8 mouse cellular contexts compared by ENCODE assay signal in genomic region chr4:49559915-49560772, GRCm38 (mm10). TPM values are rescaled to one million over a fixed set of nuclear protein-coding genes. Genes with fewer than 3 reads are reported as not detected.
DNase-seq lines count a peak whose midpoint lies in the region; ATAC-seq lines count a peak whose summit lies in the region.
"Had no signal": no experiment of that assay in that cellular context is flagged by ENCODE, and none has a peak within 500 bp of the region (broad histone marks: within the 10 kb centered on the region; RNA-seq: fewer than 3 reads in every experiment).

No protein-coding gene starts in this region.

- no peaks in the 10 kb centered on the region for H3K36me3 ChIP-seq in intestine, embryonic 16.5 days (ENCODE audit: control insufficient read depth, insufficient read depth, low read length)
- H3K36me3 ChIP-seq in limb, embryonic 10.5 days: no peaks in the 10 kb centered on the region

- ATAC-seq in intestine, embryonic 16.5 days: peak; percentile 78

- H3K4me2 ChIP-seq in intestine, embryonic 16.5 days (ENCODE audit: low read depth, low read length): no peak overlapping the region

- H3K27me3 ChIP-seq in intestine, embryonic 16.5 days (replicated peaks; ENCODE audit: control insufficient read depth, insufficient read depth, low read length): no peaks in the 10 kb centered on the region
- no peaks in the 10 kb centered on the region for H3K27me3 ChIP-seq in limb, embryonic 10.5 days (ENCODE audit: low read depth, poor library complexity, severe bottlenecking)

- no peak overlapping the region for H3K9ac ChIP-seq in intestine, embryonic 16.5 days (ENCODE audit: low read depth, low read length)

- no peak overlapping the region for H3K4me3 ChIP-seq in intestine, embryonic 16.5 days (ENCODE audit: low read length)
- no peak overlapping the region for H3K4me3 ChIP-seq in limb, embryonic 10.5 days
- H3K4me3 ChIP-seq: left cerebral cortex, adult 2 months had no signal

- 69% methylated on average over 20 of the region's 20 CpGs for WGBS in intestine, embryonic 16.5 days
- WGBS in limb, embryonic 10.5 days: 72% methylated on average over 20 of the region's 20 CpGs

- no peaks in the 10 kb centered on the region for H3K4me1 ChIP-seq in intestine, embryonic 16.5 days (ENCODE audit: control insufficient read depth, insufficient read depth, low read length)
- no peaks in the 10 kb centered on the region for H3K4me1 ChIP-seq in limb, embryonic 10.5 days

- DNase-seq in ZHBTc4 (ENCODE audit: low read depth, low spot score): peak; percentile 7
- DNase-seq in adrenal gland, postnatal 25 days: peak; percentile 61
- DNase-seq in frontal cortex, postnatal 14 days (ENCODE audit: low spot score in 2 of 2): peak; percentile 13 to 20
- peak; percentile 23 to 30 for DNase-seq in layer of hippocampus, postnatal 36 days
- peak; percentile 37 to 50 for DNase-seq in right cerebral cortex, postnatal 10 days (ENCODE audit: low spot score in 2 of 2)
- DNase-seq in limb, embryonic 10.5 days (ENCODE audit: low spot score): no peak

- H3K27ac ChIP-seq in intestine, embryonic 16.5 days (ENCODE audit: low read length): no peak overlapping the region
- H3K27ac ChIP-seq in limb, embryonic 10.5 days: no peak overlapping the region
- H3K27ac ChIP-seq: left cerebral cortex, adult 2 months had no signal

- H3K9me3 ChIP-seq in intestine, embryonic 16.5 days (ENCODE audit: control insufficient read depth, low read length): no peaks in the 10 kb centered on the region
- H3K9me3 ChIP-seq in limb, embryonic 10.5 days (replicated peaks): no peaks in the 10 kb centered on the region

RNA-seq across cellular contexts. Expression of gene Aldob, which starts 10.8 kb away (rescaled TPM):
- total RNA-seq in adrenal gland, postnatal 25 days (2021): 22.3 TPM in 1 of 2 replicates, not detected in the other
- polyA plus RNA-seq in intestine, embryonic 16.5 days (2015; fragmentation: Nextera tagmentation; extraction: Ambion mirVana): 572 and 696 TPM in 2 replicates
- total RNA-seq in layer of hippocampus, postnatal 36 days (2021): 1 to 10 TPM; 1.9 to 2.1 TPM
- polyA plus RNA-seq in limb, embryonic 10.5 days (2016; fragmentation: Nextera tagmentation; extraction: Ambion mirVana): not detected in 2 replicates

RNA-seq across cellular contexts. Expression of gene Tmem246, which starts 37.5 kb away (rescaled TPM):
- total RNA-seq in adrenal gland, postnatal 25 days (2021): 5.9 and 9.0 TPM in 2 replicates
- polyA plus RNA-seq in intestine, embryonic 16.5 days (2015; fragmentation: Nextera tagmentation; extraction: Ambion mirVana): 21.5 and 22.6 TPM in 2 replicates
- 10 to 100 TPM; 66.1 to 72.4 TPM for total RNA-seq in layer of hippocampus, postnatal 36 days (2021)
- polyA plus RNA-seq in limb, embryonic 10.5 days (2016; fragmentation: Nextera tagmentation; extraction: Ambion mirVana): 7.2 and 10.9 TPM in 2 replicates

RNA-seq across cellular contexts. Expression of gene Zfp189, which starts 39.2 kb away (rescaled TPM):
- total RNA-seq in adrenal gland, postnatal 25 days (2021): 6.9 and 7.7 TPM in 2 replicates
- 4.4 and 4.8 TPM in 2 replicates for polyA plus RNA-seq in intestine, embryonic 16.5 days (2015; fragmentation: Nextera tagmentation; extraction: Ambion mirVana)
- total RNA-seq in layer of hippocampus, postnatal 36 days (2021): 10 to 100 TPM; 33.6 to 36.5 TPM
- 8.8 and 11.3 TPM in 2 replicates for polyA plus RNA-seq in limb, embryonic 10.5 days (2016; fragmentation: Nextera tagmentation; extraction: Ambion mirVana)

RNA-seq across cellular contexts. Expression of gene Mrpl50, which starts 39.3 kb away (rescaled TPM):
- 41.4 and 41.8 TPM in 2 replicates for total RNA-seq in adrenal gland, postnatal 25 days (2021)
- polyA plus RNA-seq in intestine, embryonic 16.5 days (2015; fragmentation: Nextera tagmentation; extraction: Ambion mirVana): 90.7 and 98.9 TPM in 2 replicates
- 10 to 100 TPM; 31.6 to 34.1 TPM for total RNA-seq in layer of hippocampus, postnatal 36 days (2021)
- 79.6 and 86.6 TPM in 2 replicates for polyA plus RNA-seq in limb, embryonic 10.5 days (2016; fragmentation: Nextera tagmentation; extraction: Ambion mirVana)

RNA-seq across cellular contexts. Expression of gene Baat, which starts 53.8 kb away (rescaled TPM):
- 0.21 and 2.7 TPM in 2 replicates for total RNA-seq in adrenal gland, postnatal 25 days (2021)
- 0.20 and 0.53 TPM in 2 replicates for polyA plus RNA-seq in intestine, embryonic 16.5 days (2015; fragmentation: Nextera tagmentation; extraction: Ambion mirVana)
- total RNA-seq in layer of hippocampus, postnatal 36 days (2021): under 1 TPM in 1 of 2 experiments, not detected in 1; 0.37 TPM
- 0.11 and 0.21 TPM in 2 replicates for polyA plus RNA-seq in limb, embryonic 10.5 days (2016; fragmentation: Nextera tagmentation; extraction: Ambion mirVana)
